Mouse (Mus musculus) embryonic facial prominence, embryonic 11.5 days (tissue): ENCODE results near the gene Tor1aip1. TPM values are rescaled to one million over a fixed set of nuclear protein-coding genes. Genes with fewer than 3 reads are reported as not detected.

ENCODE experiments used
- ATAC-seq: fragments of 200-750 bp; cut with Nextera tagmentation; replicated peaks from 2 replicates; pipeline ENCODE4 v1.8.0; 2017; ENCODE audit warnings: low read depth; ENCODE audit not compliant: insufficient number of reproducible peaks, low FRiP score, low TSS enrichment
- DNase-seq: peaks from one replicate; pipeline ENCODE4 v3.0.0-alpha.2; 2015; ENCODE audit warnings: low spot score
- H3K27ac ChIP-seq: fragments of 300-500 bp; sonication (generic); replicated peaks from 2 replicates; pipeline ENCODE4 v1.5.1; 2014; ENCODE audit warnings: mild to moderate bottlenecking, low read depth, low read length, control low read depth
- H3K27me3 ChIP-seq: fragments of 300-500 bp; sonication (generic); 2 replicates; pipeline ENCODE4 v1.6.1; 2014; ENCODE audit warnings: mild to moderate bottlenecking, low read length, moderate library complexity, mixed read lengths; ENCODE audit not compliant: control insufficient read depth, insufficient read depth
- H3K36me3 ChIP-seq: fragments of 300-500 bp; sonication (generic); replicated peaks from 2 replicates; pipeline ENCODE4 v1.6.1; 2014; ENCODE audit warnings: low read depth, mild to moderate bottlenecking, low read length, moderate library complexity, mixed read lengths; ENCODE audit not compliant: control insufficient read depth, insufficient read depth
- H3K4me1 ChIP-seq: fragments of 300-500 bp; sonication (generic); 2 replicates; pipeline ENCODE4 v1.6.1; 2014; ENCODE audit warnings: low read length, mixed read lengths; ENCODE audit not compliant: control insufficient read depth, insufficient read depth
- H3K4me2 ChIP-seq: fragments of 300-500 bp; sonication (generic); 2 replicates; pipeline ENCODE4 v1.6.1; 2014; ENCODE audit warnings: low read depth, mild to moderate bottlenecking, control low read depth, low read length, moderate library complexity
- H3K4me3 ChIP-seq: fragments of 300-500 bp; sonication (generic); 2 replicates; pipeline ENCODE4 v1.5.1; 2014; ENCODE audit warnings: low read depth, low read length, control low read depth
- H3K9ac ChIP-seq: fragments of 300-500 bp; sonication (generic); replicated peaks from 2 replicates; pipeline ENCODE4 v1.6.1; 2014; ENCODE audit warnings: mild to moderate bottlenecking, control low read depth, low read length
- H3K9me3 ChIP-seq: fragments of 300-500 bp; sonication (generic); replicated peaks from 2 replicates; pipeline ENCODE4 v1.6.1; 2016; ENCODE audit warnings: mild to moderate bottlenecking, low read length, inconsistent platforms, mixed read lengths; ENCODE audit not compliant: control insufficient read depth
- WGBS: fragments of 180-500 bp; shearing (Covaris S2); extraction: QIAGEN DNeasy Blood & Tissue Kit; methylation state at CpG from one replicate; pipeline ENCODE4 v1.1.7; 2014; 5-methylcytosine and 5-hydroxymethylcytosine counted together
- polyA plus RNA-seq: library from polyadenylated mRNA; unstranded; fragments of >200 nt; fragmentation: Nextera tagmentation; extraction: Ambion mirVana; gene quantifications from 2 replicates; pipeline ENCODE4 v1.2.1, GENCODE M21; 2014

Gene Tor1aip1
- polyA plus RNA-seq, 1 experiment from 2014 or later, result 43.3 TPM

DNA sequence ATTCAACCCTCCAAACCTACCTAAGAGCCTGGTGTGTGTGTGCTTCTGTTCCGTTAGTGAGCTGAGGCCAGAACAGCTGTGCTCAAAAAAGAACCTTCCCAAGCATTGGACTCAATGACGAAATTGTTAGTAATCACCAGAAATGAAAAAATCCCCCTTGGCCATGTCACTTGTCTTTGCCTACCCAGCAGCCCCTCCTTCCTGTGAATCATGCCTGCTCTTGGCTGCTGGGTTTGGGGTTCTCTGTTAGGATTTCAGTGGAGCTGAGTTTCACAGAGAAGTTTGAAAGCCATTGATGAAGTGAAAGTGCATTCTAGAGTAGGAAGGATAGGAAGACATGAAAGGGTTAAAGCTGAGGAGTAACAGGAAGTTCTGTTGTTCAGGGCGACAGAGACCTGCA, 29.9 kb upstream of the Tor1aip1 start:
- Histone ChIP-seq H3K36me3 (peaks cover 6% of the 10 kb centered on the region), H3K9me3 (no peaks in the 10 kb centered on the region), H3K9ac (no peak overlapping the region), H3K4me2 (no peak overlapping the region), H3K4me1 (no peaks in the 10 kb centered on the region), H3K4me3 (no peak overlapping the region), H3K27me3 (no peaks in the 10 kb centered on the region), H3K27ac (no peak overlapping the region)
- no peak for ATAC-seq
- WGBS, result 63% methylated on average over 3 of the region's 3 CpGs
- no peak for DNase-seq

DNA sequence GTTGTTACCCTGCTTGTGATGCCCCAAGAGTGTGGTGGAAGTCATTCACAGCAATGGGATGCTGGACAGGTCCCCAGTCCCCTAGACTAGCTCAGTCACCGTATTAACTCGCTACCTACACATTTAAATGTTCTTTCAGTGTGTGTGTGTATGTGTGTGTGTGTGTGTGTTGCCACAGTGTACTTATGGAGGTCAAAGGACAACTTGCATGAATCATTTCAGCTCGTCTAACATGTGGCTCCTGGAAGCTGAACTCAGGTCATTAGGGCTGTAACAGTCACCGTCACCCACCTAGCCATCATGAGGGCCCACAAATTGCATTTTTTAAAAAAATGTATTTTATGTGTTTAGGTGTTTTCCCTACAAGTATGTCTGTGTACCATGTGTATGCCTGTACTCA, 25.9 kb upstream of the Tor1aip1 start:
- Histone ChIP-seq H3K4me1 (no peaks in the 10 kb centered on the region), H3K4me3 (no peak overlapping the region), H3K27me3 (no peaks in the 10 kb centered on the region), H3K9ac (no peak overlapping the region), H3K9me3 (no peaks in the 10 kb centered on the region), H3K4me2 (no peak overlapping the region), H3K27ac (no peak overlapping the region), H3K36me3 (peaks cover 6% of the 10 kb centered on the region)
- DNase-seq, result no peak
- WGBS, result 89% methylated on average over 4 of the region's 4 CpGs
- no peak for ATAC-seq

DNA sequence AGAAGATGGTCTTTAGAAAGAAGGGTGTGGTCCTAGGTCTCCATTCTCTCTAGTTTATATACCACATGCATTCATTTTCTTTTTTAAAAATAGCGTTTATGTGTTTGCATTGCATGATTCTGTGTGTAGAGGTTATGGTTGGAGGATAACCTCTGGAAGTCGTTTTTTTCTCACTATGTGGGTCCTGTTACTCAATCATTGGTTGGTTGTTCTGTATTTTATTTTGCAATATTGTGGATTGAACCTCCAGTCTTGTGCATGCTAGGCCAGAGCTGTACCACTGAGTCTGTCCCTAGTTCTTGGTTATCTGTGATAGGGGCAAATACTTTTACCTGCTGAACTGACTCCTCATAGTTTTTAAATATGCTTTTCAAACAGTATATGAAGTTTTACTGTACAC, 21.9 kb upstream of the Tor1aip1 start:
- Histone ChIP-seq H3K27ac (no peak overlapping the region), H3K4me3 (no peak overlapping the region), H3K9ac (no peak overlapping the region), H3K4me1 (no peaks in the 10 kb centered on the region), H3K4me2 (no peak overlapping the region), H3K9me3 (no peaks in the 10 kb centered on the region), H3K36me3 (peaks cover 4% of the 10 kb centered on the region), H3K27me3 (no peaks in the 10 kb centered on the region)
- 92% methylated on average over 2 of the region's 2 CpGs for WGBS
- DNase-seq (no peak), ATAC-seq (no peak)

GRCm38 (mm10) chr1:156046688-156047087, 10.4 kb upstream of the Tor1aip1 start:
- Histone ChIP-seq H3K9me3 (no peaks in the 10 kb centered on the region), H3K4me2 (no peak overlapping the region), H3K27me3 (no peaks in the 10 kb centered on the region), H3K36me3 (no peaks in the 10 kb centered on the region; the same call in 1 of the 2 replicates), H3K9ac (no peak overlapping the region), H3K4me3 (no peak overlapping the region), H3K4me1 (no peaks in the 10 kb centered on the region), H3K27ac (no peak overlapping the region)
- no peak for ATAC-seq
- DNase-seq, result no peak
- 91% methylated on average over 3 of the region's 3 CpGs for WGBS

DNA sequence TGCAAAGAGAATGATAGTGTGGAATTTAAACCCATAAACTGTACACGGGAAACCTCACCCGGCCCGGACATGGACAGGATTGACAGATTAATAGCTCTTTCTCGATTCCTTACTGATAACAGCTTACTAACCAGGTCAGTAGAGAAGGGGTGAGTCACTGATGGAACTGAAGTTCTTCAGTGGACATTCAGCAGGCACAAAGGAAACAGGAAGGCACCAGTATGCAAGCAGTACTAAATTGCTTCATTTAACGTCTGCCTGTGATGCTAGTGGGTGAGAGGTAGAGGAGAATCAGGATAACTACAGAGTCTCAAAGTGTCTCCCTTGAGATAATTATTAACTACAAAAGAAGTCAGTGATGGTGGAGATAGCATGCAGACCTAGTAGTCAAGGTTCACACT, 7.9 kb upstream of the Tor1aip1 start:
- no peak overlapping the region for H3K9ac ChIP-seq
- H3K27ac ChIP-seq, result no peak overlapping the region
- ATAC-seq, result no peak
- no peaks in the 10 kb centered on the region for H3K36me3 ChIP-seq
- 88% methylated on average over 5 of the region's 5 CpGs for WGBS
- H3K4me2 ChIP-seq, result no peak overlapping the region
- no peak for DNase-seq
- no peaks in the 10 kb centered on the region for H3K4me1 ChIP-seq
- H3K4me3 ChIP-seq, result no peak overlapping the region
- no peaks in the 10 kb centered on the region for H3K27me3 ChIP-seq
- no peaks in the 10 kb centered on the region for H3K9me3 ChIP-seq

DNA sequence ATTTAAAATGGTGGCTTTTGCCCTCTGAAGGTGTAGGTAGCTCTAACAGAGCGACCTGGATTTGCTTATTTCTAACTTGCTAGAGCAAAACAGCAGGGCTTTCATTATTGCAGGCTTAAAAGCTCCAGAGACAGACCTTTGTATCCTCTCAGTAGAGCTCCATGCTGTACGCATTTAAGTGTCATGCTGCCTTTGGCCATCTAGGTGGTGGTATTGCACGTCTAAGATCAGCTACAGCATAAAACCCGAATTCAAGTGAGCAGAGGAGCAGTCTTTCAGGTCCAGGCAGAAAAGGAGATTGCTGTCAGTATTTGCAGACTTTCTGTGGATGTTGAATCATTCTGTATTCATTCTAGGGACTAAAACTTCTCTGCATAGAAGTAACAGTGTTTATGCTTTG, 6.7 kb upstream of the Tor1aip1 start:
- Histone ChIP-seq H3K4me3 (no peak overlapping the region), H3K9me3 (no peaks in the 10 kb centered on the region), H3K36me3 (no peaks in the 10 kb centered on the region), H3K4me2 (no peak overlapping the region), H3K4me1 (no peaks in the 10 kb centered on the region), H3K27me3 (no peaks in the 10 kb centered on the region), H3K27ac (no peak overlapping the region), H3K9ac (no peak overlapping the region)
- no peak for ATAC-seq
- WGBS, result 27% methylated on average over 4 of the region's 4 CpGs
- peak; percentile 75 for DNase-seq

- DNase-seq (no peak), ATAC-seq (no peak)
- Histone ChIP-seq H3K27me3 (no peaks in the 10 kb centered on the region), H3K9me3 (no peaks in the 10 kb centered on the region), H3K4me1 (no peaks in the 10 kb centered on the region), H3K9ac (no peak overlapping the region), H3K4me2 (no peak overlapping the region), H3K27ac (no peak overlapping the region), H3K4me3 (no peak overlapping the region), H3K36me3 (no peaks in the 10 kb centered on the region)
- 85% methylated on average over 5 of the region's 5 CpGs for WGBS
Measured at GRCm38 (mm10) chr1:156042481-156042880, 6.2 kb upstream of the Tor1aip1 start.

GRCm38 (mm10) chr1:156041451-156042241, 5.4 kb upstream of the Tor1aip1 start:
- Histone ChIP-seq H3K27ac (no peak overlapping the region), H3K4me2 (peak overlapping the region; percentile 55), H3K36me3 (no peaks in the 10 kb centered on the region), H3K9ac (no peak overlapping the region; the same call in 1 of the 2 replicates), H3K4me3 (peak overlapping the region; percentile 35), H3K4me1 (no peaks in the 10 kb centered on the region), H3K27me3 (no peaks in the 10 kb centered on the region), H3K9me3 (no peaks in the 10 kb centered on the region)
- WGBS, result 43% methylated on average over 7 of the region's 7 CpGs
- ATAC-seq (no peak), DNase-seq (no peak)
